Mouse (Mus musculus): ENCODE data around the gene Snrnp70. TPM values are rescaled to one million over a fixed set of nuclear protein-coding genes. Genes with fewer than 3 reads are reported as not detected.
A peak's percentile ranks its signal among the peaks of the same experiment; 100 is the strongest.

Gene Snrnp70
- total RNA-seq, 1 experiment from 2014 or later = 564 TPM

DNA sequence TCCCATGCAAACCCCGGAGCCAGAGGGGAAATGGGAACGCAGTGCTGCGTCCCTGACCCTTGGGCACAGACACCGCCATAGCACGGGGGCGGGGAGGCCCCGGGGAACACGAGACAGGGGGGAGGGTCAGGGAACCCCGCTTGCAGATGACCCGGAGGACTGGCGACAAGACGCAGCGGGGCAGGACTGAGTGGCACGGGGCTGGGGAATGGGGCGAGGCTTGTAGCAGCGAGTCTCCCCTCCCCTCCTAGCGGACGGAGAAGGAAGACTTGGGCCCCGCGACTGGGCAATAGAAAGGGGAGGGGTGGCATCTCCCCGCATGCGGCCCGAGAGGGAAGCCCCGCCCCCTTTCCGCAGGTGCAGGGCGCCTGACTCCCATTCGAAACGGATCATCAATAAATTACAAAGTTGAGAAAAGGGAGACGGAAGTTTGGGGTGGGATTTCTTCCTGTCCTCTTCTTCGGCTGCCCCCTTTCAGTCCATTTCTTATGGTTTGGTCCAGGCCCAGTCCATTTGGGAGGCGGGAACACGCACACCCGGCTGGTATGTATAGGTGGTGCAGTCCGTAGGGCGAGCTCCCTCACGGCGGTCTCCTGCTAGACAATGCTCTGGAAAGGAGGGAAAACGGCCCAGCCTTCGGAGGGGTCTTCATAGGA, 56.0 kb downstream of the Snrnp70 start:
- peak; percentile 62 for ATAC-seq (replicated peaks; ENCODE audit: low read depth, poor library complexity, severe bottlenecking)

- peak; percentile 6; the same call in 1 of the 2 replicates for ATAC-seq (replicated peaks; ENCODE audit: low read depth, poor library complexity, severe bottlenecking)
These were observed 57.2 kb downstream of the Snrnp70 start for GRCm38 (mm10) chr7:45338161-45338911.

GRCm38 (mm10) chr7:45337469-45337868, 58.1 kb downstream of the Snrnp70 start:
- ATAC-seq (replicated peaks; ENCODE audit: low read depth, poor library complexity, severe bottlenecking) = no peak

DNA sequence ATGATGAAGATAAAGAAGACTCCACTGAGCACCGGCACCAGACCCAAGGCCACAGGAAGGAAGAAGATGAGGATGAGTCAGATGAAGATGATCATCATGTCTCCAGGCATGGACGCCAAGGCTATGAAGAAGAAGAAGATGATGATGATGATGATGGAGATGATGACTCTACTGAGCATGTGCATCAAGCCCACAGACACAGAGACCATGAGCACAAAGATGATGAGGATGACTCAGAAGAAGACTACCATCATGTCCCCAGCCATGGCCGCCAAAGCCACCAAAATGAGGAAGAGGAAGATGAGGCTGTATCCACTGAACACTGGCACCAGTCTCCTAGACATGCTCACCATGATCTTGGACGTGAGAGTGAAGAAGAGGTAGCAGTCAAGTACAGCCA, 59.2 kb downstream of the Snrnp70 start:
- ATAC-seq (replicated peaks; ENCODE audit: low read depth, poor library complexity, severe bottlenecking) = no peak

DNA sequence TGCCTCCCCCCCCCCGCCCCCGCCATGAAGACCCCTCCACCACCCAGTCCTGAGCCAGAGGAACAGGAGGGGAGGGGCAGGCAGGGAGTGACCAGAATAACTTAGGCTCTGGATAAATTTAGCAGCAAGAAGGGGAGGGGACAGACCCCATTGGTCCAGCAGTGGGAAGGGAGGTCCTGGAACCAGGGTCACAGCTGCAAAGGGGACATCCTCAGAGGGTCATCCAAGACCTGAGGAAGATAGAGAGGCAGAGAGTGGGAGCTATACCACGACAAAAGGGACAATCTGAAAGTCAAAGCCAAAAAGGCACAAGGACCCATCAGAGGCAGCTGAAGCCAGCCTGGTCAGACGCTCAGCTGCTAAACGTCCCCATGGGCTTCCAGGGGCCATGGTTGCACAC, 60.5 kb downstream of the Snrnp70 start, which contains the start of gene Hrc:
TSS of gene Hrc (plus strand) at position 235 of the 400 bp plus-strand sequence.
- ATAC-seq (replicated peaks; ENCODE audit: low read depth, poor library complexity, severe bottlenecking) = no peak

DNA sequence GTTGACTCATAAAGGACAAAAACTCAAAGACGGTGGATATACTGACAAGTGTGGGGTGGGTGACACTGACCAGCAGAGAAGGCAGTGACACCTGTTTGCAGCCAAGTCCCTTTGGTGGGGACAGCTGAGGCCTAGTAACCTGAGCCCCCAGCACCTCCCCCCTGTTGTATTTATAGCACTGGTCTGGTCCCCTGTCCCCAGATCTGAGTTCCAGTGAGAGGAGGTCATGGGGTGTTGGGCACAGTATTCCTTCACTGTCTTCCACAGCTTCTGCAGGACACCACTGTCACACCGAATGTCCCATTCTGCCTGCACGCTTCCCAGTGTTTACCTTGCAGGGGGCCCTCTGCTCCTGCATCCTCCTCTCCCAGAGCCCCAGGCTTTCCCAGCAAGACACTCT, 60.9 kb downstream of the Snrnp70 start:
- no peak for ATAC-seq (replicated peaks; ENCODE audit: low read depth, poor library complexity, severe bottlenecking)

GRCm38 (mm10) chr7:45333431-45333982, 62.0 kb downstream of the Snrnp70 start, which contains the start of gene Trpm4:
TSS of gene Trpm4 (minus strand) at chr7:45333780.
- ATAC-seq (replicated peaks; ENCODE audit: low read depth, poor library complexity, severe bottlenecking) = peak; percentile 69

- peak; percentile 62 for ATAC-seq (replicated peaks; ENCODE audit: low read depth, poor library complexity, severe bottlenecking)
These were observed 62.7 kb downstream of the Snrnp70 start for GRCm38 (mm10) chr7:45332685-45333425.

DNA sequence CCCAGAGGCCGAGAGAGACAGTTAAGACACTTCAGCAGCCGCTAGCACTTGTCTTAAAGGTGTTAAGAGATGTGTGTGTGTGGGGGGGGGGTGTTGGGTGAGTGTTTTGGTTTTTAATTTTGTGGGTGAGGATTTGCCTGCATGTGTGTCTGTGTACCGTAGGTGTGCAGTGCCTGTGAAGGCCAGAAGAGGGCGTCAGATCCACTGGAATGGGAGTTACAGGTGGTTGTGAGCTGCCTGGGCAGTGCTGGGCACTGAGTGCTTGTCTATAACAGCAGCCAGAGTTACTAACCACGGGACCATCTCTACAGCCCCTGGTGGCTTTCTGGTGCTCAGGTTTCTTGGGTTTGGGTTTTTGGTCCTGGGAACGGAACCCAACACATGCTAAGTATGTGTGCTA, 64.0 kb downstream of the Snrnp70 start:
- no peak for ATAC-seq (replicated peaks; ENCODE audit: low read depth, poor library complexity, severe bottlenecking)

DNA sequence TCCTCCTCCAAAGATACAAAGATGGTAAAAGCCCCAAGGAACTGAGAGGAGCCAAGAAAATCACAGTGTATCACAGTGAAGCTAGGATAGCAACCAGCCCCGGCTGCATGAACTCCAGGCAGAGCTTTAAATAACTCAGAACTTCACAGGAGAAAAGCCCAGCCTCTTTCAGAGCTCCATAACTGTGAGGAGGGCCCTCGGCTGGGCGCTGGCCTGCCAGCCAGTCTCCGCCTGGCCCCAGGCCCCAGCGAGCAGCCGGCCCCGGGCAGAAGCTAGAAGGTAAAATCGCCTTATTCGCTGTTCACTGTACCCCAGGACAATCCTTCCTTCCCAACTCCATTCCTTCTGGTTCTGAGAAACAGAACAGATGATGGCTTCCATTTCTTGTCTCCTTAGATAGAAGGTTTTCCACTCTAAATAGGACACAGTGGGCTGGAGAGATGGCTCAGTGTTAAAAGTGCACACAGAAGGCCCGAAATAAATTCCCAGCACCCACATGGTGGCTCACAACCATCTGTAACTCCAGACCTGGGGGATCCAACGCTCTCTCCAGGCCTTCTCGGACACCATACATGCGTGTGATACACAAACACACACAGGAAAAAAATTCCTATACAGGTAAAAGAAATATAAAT, 66.6 kb downstream of the Snrnp70 start:
- ATAC-seq (replicated peaks; ENCODE audit: low read depth, poor library complexity, severe bottlenecking) = no peak

Other genes starting within 250 kb of the Snrnp70 start
- 35.2 and 59.8 TPM in 2 replicates for gene Pih1d1, start 241.4 kb downstream of the Snrnp70 start, total RNA-seq (2017)
- 32.2 and 37.9 TPM in 2 replicates for gene Aldh16a1, start 241.2 kb downstream of the Snrnp70 start, total RNA-seq (2017)
- gene Slc17a7, start 231.8 kb downstream of the Snrnp70 start, total RNA-seq (2017) = not detected in 2 replicates
- gene Gfy, start 216.2 kb downstream of the Snrnp70 start, total RNA-seq (2017) = not detected in 2 replicates
- gene Pth2, start 214.7 kb downstream of the Snrnp70 start, total RNA-seq (2017) = not detected in 2 replicates
- gene Ccdc155, start 190.8 kb downstream of the Snrnp70 start, total RNA-seq (2017) = 0.18 and 2.0 TPM in 2 replicates
- gene Dkkl1, start 183.6 kb downstream of the Snrnp70 start, total RNA-seq (2017) = 6.7 and 17.4 TPM in 2 replicates
- 0.55 and 0.87 TPM in 2 replicates for gene Tead2, start 180.0 kb downstream of the Snrnp70 start, total RNA-seq (2017)
- gene Cd37, start 156.6 kb downstream of the Snrnp70 start, total RNA-seq (2017) = 28.9 and 41.4 TPM in 2 replicates
- not detected in 2 replicates for gene Slc6a16, start 154.7 kb downstream of the Snrnp70 start, total RNA-seq (2017)
- gene Slc6a21, start 118.2 kb downstream of the Snrnp70 start, total RNA-seq (2017) = not detected in 2 replicates
- gene Trpm4, start 62.0 kb downstream of the Snrnp70 start, total RNA-seq (2017) = 3.1 and 3.4 TPM in 2 replicates
- 0.41 TPM in 1 of 2 replicates, not detected in the other for gene Hrc, start 60.5 kb downstream of the Snrnp70 start, total RNA-seq (2017)
- not detected in 2 replicates for gene Ppfia3, start 28.7 kb downstream of the Snrnp70 start, total RNA-seq (2017)
- gene Lin7b, start 25.2 kb downstream of the Snrnp70 start, total RNA-seq (2017) = 1.9 TPM in 1 of 2 replicates, not detected in the other
- not detected in 2 replicates for gene Kcna7, start 9.9 kb upstream of the Snrnp70 start, total RNA-seq (2017)
- not detected in 2 replicates for gene Ntf5, start 18.0 kb upstream of the Snrnp70 start, total RNA-seq (2017)
- not detected in 2 replicates for gene Lhb, start 25.1 kb upstream of the Snrnp70 start, total RNA-seq (2017)
- 6.2 and 7.5 TPM in 2 replicates for gene Gys1, start 39.1 kb upstream of the Snrnp70 start, total RNA-seq (2017)
- gene Ruvbl2, start 42.4 kb upstream of the Snrnp70 start, total RNA-seq (2017) = 149 and 177 TPM in 2 replicates
- 650 and 699 TPM in 2 replicates for gene Ftl1, start 64.1 kb upstream of the Snrnp70 start, total RNA-seq (2017)
- gene Bax, start 71.2 kb upstream of the Snrnp70 start, total RNA-seq (2017) = 34.0 and 35.6 TPM in 2 replicates
- not detected in 2 replicates for gene Tulp2, start 86.1 kb upstream of the Snrnp70 start, total RNA-seq (2017)
- not detected in 2 replicates for gene Gm45808, start 91.1 kb upstream of the Snrnp70 start, total RNA-seq (2017)
- gene Dhdh, start 93.1 kb upstream of the Snrnp70 start, total RNA-seq (2017) = 11.8 and 13.4 TPM in 2 replicates
- gene Nucb1, start 114.7 kb upstream of the Snrnp70 start, total RNA-seq (2017) = 296 and 342 TPM in 2 replicates
- gene Ppp1r15a, start 130.5 kb upstream of the Snrnp70 start, total RNA-seq (2017) = 122 and 193 TPM in 2 replicates
- not detected in 2 replicates for gene Plekha4, start 130.6 kb upstream of the Snrnp70 start, total RNA-seq (2017)
- not detected in 2 replicates for gene Hsd17b14, start 159.2 kb upstream of the Snrnp70 start, total RNA-seq (2017)
- gene Bcat2, start 174.4 kb upstream of the Snrnp70 start, total RNA-seq (2017) = 26.6 and 39.0 TPM in 2 replicates
- gene Fgf21, start 219.7 kb upstream of the Snrnp70 start, total RNA-seq (2017) = not detected in 2 replicates
- not detected in 2 replicates for gene Fut1, start 221.5 kb upstream of the Snrnp70 start, total RNA-seq (2017)
- 1.0 TPM in 1 of 2 replicates, not detected in the other for gene Izumo1, start 226.1 kb upstream of the Snrnp70 start, total RNA-seq (2017)
- not detected in 2 replicates for gene Rasip1, start 231.7 kb upstream of the Snrnp70 start, total RNA-seq (2017)
- gene Mamstr, start 244.2 kb upstream of the Snrnp70 start, total RNA-seq (2017) = under 0.01 TPM in 1 of 2 replicates, not detected in the other